Mouse (Mus musculus) heart, adult 9 months (tissue): ENCODE measurements around the gene Lmf1.

Experiments
- DNase-seq, 2 experiments: peaks; one replicate each; pipeline ENCODE4 v3.0.0; 2022; ENCODE audit warnings: low spot score in 2 of 2

Lmf1 gene

GRCm38 (mm10) chr17:25709994-25710393, 131.1 kb downstream of the Lmf1 start:
- no peak for DNase-seq

- DNase-seq, result no peak
Measured at GRCm38 (mm10) chr17:25711136-25711535, 132.3 kb downstream of the Lmf1 start.
